Mouse (Mus musculus) CH12.LX (cell line): ENCODE data around the gene Akirin2. TPM values are rescaled to one million over a fixed set of nuclear protein-coding genes. Genes with fewer than 3 reads are reported as not detected.

Source experiments
- polyA plus RNA-seq: library from polyadenylated mRNA; unstranded; fragments of >175 nt; gene quantifications from 2 replicates; pipeline ENCODE4 v1.2.1, GENCODE M21; 2012; ENCODE audit warnings: low read depth; ENCODE audit not compliant: insufficient read length
- total RNA-seq, 2 experiments: library from RNA; depleted of rRNA; stranded (reverse); fragments of 300-350 nt in 1 of 2; fragments of >200 nt in 1 of 2; gene quantifications; 2 replicates each; pipeline ENCODE4 v1.2.3; 2012 to 2014

Akirin2 gene
- total and polyA plus RNA-seq, 3 experiments, result 30.4 to 60.6 (median 52.3) TPM

Other genes starting within 250 kb of the Akirin2 start
- 65.7 and 68.2 TPM in 2 replicates for gene Orc3, start 64.0 kb downstream of the Akirin2 start, total RNA-seq (2012; rRNA removed)
- 156 and 163 TPM in 2 replicates for gene Orc3, start 64.0 kb downstream of the Akirin2 start, total RNA-seq (2014; rRNA removed)
- 81.0 and 86.7 TPM in 2 replicates for gene Orc3, start 64.0 kb downstream of the Akirin2 start, polyA plus RNA-seq
- 44.8 and 45.4 TPM in 2 replicates for gene Rars2, start 64.0 kb downstream of the Akirin2 start, total RNA-seq (2012; rRNA removed)
- 72.6 and 81.7 TPM in 2 replicates for gene Rars2, start 64.0 kb downstream of the Akirin2 start, total RNA-seq (2014; rRNA removed)
- gene Rars2, start 64.0 kb downstream of the Akirin2 start, polyA plus RNA-seq, result 61.4 and 73.1 TPM in 2 replicates
- 16.6 and 18.2 TPM in 2 replicates for gene Slc35a1, start 136.5 kb downstream of the Akirin2 start, total RNA-seq (2012; rRNA removed)
- 26.2 and 27.8 TPM in 2 replicates for gene Slc35a1, start 136.5 kb downstream of the Akirin2 start, total RNA-seq (2014; rRNA removed)
- 18.1 and 19.7 TPM in 2 replicates for gene Slc35a1, start 136.5 kb downstream of the Akirin2 start, polyA plus RNA-seq
- not detected in 2 replicates for gene Cfap206, start 179.3 kb downstream of the Akirin2 start, total RNA-seq (2012; rRNA removed)
- not detected in 2 replicates for gene Cfap206, start 179.3 kb downstream of the Akirin2 start, total RNA-seq (2014; rRNA removed)
- not detected in 2 replicates for gene Cfap206, start 179.3 kb downstream of the Akirin2 start, polyA plus RNA-seq
- not detected in 2 replicates for gene Gm136, start 205.3 kb downstream of the Akirin2 start, total RNA-seq (2012; rRNA removed)
- gene Gm136, start 205.3 kb downstream of the Akirin2 start, total RNA-seq (2014; rRNA removed), result not detected in 2 replicates
- gene Gm136, start 205.3 kb downstream of the Akirin2 start, polyA plus RNA-seq, result not detected in 2 replicates
- gene Smim8, start 227.5 kb downstream of the Akirin2 start, total RNA-seq (2012; rRNA removed), result 20.4 and 22.2 TPM in 2 replicates
- 62.5 and 69.1 TPM in 2 replicates for gene Smim8, start 227.5 kb downstream of the Akirin2 start, total RNA-seq (2014; rRNA removed)
- gene Smim8, start 227.5 kb downstream of the Akirin2 start, polyA plus RNA-seq, result 27.8 and 28.8 TPM in 2 replicates